Mouse (Mus musculus) left cerebral cortex, adult 18-20 months (tissue): ENCODE data around the gene Cdr2. TPM values are rescaled to one million over a fixed set of nuclear protein-coding genes. Genes with fewer than 3 reads are reported as not detected.
"Not testable (repeated sequence)": the region's sequence is repeated elsewhere in the genome, so short reads cannot be mapped to it uniquely, and the experiment has no call there.

Experiments
- DNase-seq, 2 experiments: peaks; one replicate each; pipeline ENCODE4 v3.0.0; 2021 to 2022; ENCODE audit warnings: low spot score in 2 of 2, mixed read lengths in 1 of 2
- total RNA-seq, 2 experiments: library from RNA; stranded (reverse); gene quantifications; 2 replicates each; pipeline ENCODE4 v1.2.3; 2021

Gene Cdr2
- total RNA-seq, 2 experiments from 2014 or later: 9.0 to 11.4 TPM

DNA sequence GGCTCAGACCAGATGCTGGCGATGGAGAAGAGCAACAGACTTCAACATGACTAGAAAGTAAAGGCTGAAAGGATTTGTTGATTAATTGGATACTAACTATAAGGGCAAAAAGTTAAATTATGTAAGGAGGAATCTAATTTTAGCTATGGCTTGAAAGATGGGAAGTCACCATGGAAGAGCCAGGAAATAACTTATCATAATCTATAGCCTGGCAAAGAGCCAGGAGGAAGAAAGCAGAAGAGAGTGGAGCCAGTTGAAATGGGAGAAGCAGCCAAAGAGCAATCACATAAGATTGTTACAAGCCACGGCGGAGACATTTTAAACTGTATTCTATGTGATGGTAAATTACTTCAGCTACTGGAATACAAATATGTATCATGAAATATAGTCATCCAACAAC is 8.1 kb downstream of the Cdr2 start:
- no peak for DNase-seq

DNA sequence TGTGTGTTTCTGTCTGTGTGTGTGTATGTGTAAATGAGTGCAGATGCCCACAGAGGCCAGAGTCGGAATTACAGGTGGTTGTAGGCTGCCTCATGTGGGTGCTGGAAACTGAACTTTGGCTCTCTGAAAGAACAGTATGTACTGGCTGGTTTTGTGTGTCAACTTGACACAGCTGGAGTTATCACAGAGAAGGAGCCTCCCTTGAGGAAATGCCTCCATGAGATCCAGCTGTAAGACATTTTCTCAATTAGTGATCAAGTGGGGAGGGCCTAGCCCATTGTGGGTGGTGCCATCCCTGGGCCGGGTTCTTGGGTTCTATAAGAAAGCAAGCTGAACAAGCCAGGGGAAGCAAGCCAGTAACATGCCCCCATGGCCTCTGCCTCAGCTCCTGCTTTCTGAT is 9.6 kb downstream of the Cdr2 start:
- DNase-seq: not testable (repeated sequence)

DNA sequence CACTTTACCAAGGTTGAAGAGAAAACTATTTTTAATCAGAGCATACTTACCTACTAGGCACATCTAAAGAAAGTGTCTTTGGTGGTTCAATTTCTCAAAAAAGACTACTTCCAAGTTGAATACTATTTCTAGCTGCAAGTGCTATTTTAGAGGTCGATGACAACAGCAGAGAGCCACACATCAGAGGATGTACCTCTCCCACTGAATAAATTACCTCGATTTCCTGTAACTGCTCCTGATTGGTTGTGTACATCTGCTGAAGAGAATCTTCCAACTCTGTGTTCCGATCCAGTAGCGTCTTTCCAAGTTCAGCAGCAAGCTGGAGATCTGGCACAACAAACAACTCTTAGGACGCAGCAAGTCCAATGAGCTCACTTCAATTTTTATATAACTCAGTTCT is 12.0 kb downstream of the Cdr2 start:
- no peak for DNase-seq

DNA sequence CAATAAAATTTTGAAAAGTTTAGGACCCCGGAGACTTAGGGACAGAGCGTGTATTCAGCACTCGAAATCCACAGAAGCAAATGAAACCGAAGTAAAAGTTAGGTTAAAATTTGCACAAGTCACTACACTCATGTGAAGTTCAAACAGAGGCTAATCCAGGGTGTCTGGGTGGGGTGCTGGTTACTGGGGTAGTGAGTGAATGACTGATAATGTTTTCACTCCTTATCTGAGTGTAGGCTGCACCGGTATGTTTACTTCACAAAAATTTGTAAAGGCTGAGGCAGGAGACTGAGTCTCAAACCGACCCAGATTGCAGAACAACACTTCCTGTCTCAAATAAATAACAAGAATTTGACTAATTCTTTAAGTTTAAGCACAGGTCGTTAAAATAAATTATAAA is 12.9 kb downstream of the Cdr2 start:
- no peak for DNase-seq

DNA sequence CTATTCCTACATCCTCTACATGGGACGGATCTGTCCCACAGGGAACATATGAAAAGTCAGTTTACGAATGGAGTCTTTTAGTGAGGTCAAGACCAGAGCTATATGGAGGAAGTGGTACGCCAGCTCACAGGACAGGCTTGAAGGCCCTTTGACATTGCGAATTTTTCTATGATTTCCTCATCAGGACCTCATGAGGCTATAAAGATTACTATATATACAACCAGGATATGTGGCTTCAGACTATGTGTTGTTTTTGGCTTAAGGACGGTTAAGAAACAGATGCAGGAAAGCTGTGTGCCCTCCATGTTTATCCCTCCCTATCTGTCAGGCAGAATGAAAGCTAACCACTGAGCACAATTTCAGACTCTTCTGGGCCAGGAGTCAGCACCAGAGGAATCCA is 19.0 kb downstream of the Cdr2 start:
- DNase-seq: no peak

DNA sequence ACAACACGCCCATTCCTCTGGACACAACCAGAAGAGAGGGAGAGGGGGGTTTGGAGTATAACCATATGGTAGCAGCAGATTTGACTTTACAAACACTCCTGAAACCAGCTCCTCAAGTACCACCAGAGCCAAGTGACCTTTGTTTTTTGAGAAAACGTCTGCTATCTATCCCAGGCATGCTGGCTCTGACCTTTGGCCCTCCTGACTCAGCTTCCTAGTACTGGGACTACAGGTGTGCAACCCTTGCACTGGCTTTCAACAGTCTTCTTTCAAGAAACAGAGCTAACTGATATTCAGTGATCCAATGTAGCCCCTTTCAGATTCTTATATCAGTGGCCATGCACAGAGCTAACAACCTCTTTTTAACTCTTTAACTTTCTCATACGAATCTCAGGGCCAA is 20.2 kb downstream of the Cdr2 start:
- DNase-seq: no peak

DNA sequence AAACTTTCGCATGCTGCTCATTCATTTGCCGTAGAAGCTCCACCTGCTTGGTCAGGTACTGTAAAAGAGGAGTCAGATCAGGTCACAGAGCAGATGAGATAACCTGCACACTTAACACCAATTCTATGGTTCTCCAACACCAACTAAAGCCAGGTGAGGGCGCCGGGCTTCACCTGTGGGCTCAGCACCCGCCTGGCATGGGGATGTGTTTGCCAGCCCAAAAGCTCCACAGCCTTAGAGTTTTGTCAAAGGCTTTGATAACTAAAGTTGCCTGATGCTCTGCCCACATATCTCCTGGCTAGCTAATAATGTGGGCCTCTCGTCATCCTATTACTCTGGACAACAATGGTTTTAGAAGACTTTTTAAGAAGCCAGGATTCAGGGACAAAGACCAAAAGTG is 21.5 kb downstream of the Cdr2 start:
- DNase-seq: no peak

DNA sequence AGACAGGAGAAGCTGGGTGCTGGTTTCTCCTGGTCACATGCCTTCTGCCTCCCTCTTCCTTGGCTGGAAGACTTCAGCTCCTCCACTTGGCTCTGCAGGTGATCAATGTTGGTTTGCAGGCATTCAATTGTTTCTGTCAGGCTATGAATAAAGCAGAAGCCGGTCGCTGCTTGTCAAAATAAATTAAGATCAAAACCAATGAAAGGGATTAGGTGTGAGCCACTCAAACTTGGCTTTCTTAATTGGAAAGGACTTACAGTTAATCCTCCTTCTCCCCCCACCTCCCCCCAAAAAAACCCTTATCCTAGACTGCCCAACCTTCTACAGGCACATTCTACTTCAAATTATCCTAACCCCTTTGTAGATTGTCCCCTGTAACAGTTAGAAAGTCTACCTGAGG is 22.0 kb downstream of the Cdr2 start:
- DNase-seq: no peak

DNA sequence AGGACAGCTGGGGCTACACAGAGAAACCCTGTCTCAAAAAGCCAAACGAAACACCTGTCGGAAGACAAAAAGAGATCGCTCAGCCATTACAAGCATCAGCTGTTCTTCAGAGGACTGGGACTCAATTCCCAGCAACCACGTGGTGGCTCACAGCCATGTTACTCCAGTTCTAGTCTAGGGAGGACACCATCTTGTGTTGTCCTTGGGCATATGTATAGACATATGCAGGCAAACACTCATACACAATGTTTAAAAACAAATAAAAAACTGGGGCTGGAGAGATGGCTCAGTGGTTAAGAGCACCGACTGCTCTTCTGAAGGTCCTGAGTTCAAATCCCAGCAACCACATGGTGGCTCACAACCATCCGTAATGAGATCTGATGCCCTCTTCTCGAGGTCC is 28.5 kb downstream of the Cdr2 start:
- not testable (repeated sequence) for DNase-seq

DNA sequence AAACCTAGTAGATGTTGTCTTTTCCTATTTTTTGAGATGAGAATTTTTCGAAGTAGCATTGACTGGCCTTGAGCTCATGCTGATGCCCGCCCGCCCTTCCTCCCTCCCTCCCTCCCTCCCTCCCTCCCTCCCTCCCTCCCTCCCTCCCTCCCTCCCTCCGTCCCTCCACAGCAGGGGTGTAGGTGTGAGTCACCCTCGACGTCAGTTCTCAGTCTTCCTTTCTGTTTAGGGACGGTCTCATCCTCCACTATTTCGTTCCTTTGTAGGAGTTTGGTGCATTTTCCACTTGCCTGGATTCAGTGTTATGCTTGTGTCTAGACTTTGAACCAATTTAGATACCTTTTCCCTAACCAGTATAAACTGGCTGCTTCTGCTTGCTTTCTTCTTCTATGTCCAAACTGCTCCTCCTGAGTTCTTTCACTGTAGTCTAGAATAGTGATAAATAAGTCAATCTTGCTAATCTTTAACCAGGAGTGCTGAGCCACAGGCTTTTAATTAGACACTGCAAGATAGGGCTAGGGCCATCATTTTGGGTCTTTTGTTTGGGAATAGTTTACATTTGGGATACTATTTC is 38.1 kb downstream of the Cdr2 start:
- no peak for DNase-seq

DNA sequence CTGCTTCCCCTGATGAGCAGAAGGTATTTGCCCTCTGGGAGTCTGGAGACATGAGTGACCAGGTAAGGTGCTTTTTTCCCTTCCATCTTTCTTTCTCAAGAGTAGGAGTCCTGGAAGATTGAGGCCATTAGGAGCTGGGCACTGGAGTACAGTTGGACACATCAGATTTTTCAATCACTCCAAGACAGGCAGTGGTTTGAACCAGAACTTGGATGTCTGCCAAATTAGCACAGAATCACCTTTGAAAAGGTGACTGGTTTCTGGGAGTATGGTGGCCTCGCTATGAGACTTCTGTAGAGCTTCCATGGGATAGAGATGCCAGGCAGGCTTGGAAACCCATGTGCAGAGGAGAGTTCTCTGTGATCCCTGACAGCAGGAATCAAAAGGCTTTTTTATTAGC is 39.6 kb downstream of the Cdr2 start:
- DNase-seq: no peak

DNA sequence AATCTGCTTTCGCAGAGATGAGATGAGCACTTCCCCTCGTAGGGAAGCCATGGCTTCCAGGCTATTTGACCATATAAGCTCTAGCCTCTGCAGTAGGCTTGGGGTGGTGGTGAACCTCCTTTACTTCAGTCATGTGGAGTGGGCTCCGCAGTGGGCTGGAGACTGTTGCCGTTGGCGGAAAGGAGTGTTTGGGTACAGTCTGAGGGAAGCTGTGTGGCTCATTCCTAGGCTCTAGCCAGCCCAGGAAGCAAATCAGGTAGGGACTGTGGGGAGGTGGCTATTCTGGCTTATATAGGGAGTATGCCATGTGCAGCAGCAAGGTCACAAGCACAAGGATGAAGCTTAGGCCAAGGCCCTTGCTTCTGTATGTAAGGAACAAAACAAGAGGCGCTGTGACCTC is 40.9 kb downstream of the Cdr2 start:
- DNase-seq: no peak

DNA sequence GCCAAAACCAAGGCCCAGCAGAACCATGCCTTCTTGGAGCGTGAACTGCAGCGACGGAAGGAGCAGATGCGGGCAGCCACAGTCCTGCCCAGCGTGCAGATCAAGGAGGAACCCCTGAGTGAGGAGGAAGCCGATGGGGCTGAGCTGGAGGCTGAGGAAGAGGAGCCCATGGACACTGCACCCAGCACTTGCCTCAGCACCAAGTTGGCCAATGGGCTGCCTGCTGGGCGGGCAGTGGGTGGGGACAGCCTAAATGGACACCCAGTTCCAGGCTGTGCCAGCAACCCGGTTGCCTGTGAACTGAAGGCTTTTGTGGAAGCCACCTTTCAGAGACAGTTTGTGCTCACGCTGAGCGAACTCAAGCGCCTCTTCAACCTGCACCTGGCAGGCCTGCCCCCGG is 41.8 kb downstream of the Cdr2 start:
- DNase-seq: peak in 1 of 2 experiments; percentile 28

DNA sequence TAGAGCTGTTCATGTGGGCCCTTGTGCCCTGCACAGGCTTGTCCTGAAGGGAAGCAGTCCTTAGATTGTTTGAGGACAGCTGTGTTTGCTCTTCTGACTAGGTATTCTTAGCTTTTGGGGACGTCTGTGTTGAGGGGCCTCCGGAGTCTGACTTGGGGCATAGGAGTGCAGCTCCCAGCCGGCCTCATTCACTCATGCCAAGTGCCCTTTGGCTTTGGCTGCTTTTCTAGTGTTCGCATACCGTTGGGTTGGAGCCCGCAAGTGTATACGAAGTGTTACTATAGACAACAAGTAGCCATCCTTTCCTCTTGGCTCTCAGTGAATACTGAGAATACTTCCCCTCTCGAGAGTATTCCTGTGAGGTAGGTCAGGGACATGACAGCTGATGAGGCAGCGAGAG is 43.9 kb downstream of the Cdr2 start:
- no peak for DNase-seq

DNA sequence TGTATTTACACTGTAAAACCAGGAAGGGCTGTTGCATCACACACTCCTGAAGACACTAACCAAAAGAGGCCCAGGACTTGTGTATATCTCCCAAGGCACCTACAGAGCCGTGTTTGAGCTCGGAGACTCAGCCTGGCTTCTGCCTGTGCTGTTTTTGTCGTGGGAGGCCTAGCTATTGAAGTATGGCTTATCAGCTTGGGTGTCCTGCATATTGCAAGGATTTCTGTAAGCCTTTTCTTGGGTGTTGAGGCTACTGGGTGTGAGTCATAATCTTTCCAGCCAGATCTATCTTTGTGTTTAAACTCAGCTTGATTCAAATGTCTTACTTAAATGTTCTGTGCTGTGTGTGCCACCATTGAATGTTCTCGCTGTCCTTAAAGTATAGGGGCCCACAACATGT is 45.6 kb downstream of the Cdr2 start:
- DNase-seq: no peak

DNA sequence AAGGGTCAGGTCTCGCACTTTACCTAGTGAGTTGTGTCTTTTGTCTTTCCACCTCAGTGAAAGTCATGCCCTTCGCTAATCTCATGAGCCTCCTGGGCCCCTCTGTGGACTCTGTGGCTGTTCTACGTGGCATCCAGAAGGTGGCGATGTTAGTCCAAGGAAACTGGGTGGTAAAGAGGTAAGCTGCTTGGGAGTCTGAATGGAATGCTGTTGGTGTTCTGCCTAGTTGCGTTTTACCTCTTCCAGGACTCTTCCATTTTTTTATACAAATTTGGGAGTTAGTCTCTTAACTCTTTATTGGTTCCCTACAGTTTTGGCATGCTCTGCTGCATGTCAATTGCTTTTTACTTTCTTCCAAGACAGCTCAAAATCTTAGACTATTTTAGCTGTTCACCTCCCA is 47.4 kb downstream of the Cdr2 start:
- DNase-seq: peak; percentile 61 to 63

DNA sequence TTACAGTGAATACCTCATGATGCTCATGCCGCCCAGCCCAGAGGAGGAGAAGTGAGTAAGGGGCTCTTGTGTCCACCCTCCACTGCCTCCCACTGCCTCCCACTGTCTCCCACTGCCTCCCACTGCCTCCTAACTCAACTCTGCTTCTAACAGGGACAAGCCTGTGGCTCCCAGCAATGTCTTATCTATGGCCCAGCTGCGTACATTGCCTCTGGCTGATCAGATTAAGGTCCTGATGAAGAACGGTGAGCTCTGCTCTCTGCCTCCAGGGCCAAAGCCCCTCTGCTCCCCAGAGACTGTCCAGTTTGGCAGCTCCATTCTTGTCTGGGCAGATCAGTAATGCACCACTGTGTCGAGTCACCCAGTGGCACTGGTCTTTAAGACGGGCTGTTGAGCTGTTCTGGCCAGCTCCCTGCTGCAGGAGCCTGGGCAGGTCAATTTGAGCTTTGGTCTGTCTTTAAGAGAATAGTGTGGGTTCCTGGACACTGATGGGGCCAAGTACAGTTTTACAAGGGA is 48.4 kb downstream of the Cdr2 start:
- no peak for DNase-seq

DNA sequence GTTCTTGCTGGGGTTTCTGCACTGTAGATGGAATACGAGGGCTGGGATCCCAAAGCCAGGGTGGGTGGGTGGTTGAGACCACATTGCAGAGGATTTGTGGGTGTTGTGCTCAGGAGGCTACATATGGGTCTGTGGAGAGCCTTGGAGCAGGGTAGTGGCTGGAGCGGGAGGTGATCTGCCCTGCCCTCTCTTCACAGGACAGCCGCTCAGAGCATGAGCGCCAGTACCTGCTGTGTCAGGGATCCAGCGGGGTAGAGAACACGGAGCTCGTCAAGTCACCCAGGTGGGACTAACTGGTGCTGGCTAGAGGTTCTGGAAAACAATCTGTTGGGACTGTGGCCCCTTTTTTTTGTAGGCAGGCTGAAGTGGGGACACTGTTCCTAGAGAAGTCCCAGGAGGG is 49.0 kb downstream of the Cdr2 start:
- no peak for DNase-seq

DNA sequence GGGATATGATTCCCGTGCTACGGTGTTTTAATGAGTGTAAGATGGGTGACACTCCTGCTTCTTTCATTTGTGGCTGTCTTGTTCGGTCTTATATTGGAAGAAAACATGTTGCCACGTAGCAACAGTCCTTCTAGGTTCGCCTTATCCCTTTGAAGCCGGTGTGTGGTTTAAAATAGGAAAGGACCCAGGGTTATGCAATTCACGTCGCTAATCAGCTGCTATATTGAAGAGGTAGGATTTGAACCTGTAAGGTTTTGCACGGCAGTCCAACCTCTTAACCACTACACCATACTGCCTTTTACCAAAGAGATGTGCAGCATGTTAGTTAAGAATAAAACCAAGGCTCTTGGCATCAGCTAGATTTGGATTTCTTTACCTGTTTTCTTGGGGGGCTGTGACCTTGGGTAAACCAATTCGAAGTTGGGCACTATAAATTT is 63.6 kb downstream of the Cdr2 start:
- DNase-seq: peak; percentile 44 to 51

DNA sequence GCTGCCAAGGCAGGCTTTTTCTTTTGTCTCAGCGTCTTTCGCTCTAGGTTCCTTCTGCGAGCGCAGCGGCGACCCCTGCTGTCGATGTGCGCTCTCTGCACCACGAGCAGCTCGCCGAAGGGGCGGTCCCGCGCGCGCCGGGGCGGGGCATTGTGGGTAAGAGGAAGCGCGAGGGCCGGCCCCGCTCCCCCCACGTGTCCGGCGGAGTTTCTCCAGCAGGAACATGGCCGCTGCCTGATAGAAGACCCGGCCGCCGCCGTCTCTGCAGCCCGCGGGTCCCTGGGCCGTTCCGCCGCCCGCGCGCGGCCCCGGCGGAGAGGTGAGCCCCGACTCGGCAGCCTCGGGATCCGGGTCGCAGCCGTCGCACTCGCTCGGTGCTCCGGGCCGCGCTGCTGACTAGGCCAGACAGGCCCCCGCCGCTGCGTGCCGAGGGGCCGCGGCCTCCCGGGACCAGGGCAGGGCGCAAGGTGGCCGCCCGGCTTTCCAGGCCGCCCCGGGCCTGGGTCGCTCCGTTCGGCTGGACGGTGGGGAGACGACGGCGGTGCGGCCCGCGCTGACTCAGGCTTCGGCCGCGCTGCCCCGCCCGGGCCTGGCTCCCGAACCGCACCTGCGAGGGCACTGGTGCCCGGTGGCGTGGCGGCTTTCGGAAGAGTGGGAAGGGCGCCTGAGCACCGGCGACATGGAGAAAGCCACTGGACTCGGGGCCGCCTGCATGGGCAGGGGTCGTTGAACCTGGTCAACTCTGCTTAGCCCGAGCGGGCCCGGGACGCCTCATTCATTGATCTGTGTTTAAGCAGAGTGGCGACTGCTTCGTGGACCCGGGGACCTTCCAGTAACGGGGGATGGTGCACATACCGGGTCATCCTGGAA is 64.3 kb downstream of the Cdr2 start, which contains the start of gene Polr3e:
TSS of gene Polr3e (plus strand) at position 153 of the 870 bp plus-strand sequence.
- peak; percentile 99 to 100 for DNase-seq

DNA sequence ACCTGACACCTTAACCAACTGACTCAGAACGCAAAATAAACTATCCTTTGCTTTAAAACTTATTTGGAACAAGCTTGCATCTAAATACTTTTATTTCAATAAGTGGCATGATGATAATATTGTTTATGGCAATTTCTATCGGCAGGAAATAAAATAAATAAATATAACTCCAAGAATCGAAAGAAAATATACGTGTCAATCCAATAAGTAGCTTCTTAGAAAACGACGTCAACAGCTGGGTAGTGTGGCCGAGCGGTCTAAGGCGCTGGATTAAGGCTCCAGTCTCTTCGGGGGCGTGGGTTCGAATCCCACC is 64.9 kb downstream of the Cdr2 start:
- no peak for DNase-seq

DNA sequence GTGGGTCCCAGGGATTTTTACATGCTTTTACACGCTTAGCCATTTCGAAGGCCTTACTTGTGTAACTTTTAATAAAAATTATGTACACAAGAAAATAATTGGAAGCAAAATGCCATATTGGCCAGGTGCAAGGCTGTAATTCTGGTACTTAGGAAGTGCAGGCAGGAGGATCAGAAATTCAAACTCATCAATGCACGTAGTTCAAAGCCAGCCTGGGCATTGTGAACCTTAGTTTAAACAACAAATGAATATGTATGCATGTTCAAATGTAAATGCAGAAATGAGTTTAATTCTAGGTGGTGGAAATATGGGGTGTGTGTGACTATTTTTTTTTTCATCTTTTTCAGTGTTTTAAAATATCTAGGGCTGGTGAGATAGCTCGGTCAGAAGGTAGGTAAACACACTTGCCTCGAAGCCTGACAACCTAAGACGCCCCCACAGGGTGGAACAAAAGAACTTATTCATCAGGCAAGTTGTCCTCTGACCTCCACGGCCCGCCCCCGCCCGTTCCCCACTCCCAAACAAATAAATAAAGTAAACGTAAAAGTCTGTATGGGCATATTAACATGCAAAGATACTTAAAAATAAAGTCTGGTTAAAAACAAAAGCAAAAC is 65.7 kb downstream of the Cdr2 start:
- DNase-seq: no peak
